Mouse (Mus musculus): ENCODE data around the gene Eml2.
A peak's percentile ranks its signal among the peaks of the same experiment; 100 is the strongest.

Gene Eml2

DNA sequence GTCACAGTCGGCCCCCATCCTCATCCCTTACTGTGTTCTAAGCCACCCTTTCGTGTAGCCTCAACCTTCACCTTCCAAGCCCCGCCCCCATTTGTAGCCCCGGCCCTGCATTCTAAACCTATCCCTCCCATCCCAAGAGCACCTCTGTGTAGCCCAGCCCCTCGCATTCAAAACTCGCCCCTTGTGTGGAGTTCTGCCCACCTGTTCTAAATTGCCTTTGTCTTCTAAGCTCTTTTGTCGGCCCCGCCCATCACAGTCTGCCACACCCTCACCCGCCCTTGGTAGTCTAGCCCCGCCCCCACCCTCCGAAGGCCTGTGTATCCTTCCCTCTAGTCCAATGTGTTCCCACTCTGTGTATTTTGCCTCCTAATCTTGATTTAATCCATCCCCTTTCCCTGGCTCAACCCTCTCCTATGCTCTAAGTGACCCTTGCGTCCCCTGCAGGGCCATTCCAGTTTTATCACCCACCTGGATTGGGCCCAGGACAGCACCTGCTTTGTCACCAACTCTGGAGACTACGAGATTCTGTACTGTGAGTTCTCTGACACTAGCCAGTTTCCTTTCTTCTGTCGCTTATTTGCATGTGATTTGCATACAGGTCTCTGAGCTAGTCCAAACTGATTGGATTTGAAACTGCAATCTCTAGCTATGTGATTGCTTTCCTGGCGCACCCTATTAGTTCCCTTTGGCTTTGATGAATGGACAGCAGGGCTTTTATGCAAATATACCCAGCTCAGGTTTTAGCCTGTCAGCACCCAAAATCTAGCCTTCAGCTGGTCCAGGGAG, 26.0 kb downstream of the Eml2 start:
- DNase-seq (ENCODE audit: low spot score in 2 of 2), result no peak

DNA sequence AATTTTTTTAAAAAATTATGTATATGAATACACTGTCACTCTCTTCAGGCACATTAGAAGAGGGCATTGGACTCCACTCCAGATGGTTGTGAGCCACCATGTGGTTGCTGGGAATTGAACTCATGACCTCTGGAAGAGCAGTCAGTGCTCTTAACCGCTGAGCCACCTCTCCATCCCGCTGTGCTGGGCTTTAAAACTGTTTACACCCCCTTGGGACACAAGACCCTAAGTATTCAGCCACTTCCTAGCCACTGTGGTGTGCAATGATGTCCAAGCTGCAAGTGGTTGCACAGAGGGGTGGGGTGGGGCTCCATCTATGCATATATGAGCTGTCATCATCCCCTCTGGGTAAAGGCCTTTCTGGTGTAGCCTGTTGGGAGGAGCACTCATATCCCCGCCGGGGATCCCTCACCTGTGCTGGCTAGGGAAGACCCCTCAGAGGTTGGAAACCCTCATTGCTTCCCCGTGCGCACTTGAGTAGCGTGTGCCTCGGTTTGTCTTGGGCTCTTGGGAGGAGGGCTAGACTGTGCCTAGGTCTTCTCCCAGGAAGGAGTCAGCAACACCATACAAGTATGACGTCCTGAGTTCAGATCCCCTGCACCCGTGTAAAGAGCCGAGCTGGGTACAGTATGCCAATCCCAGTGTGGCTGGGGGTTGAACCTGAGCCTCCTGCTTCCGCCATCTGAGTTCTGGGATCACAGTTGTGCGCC, 32.1 kb downstream of the Eml2 start:
- DNase-seq (ENCODE audit: low spot score in 2 of 2), result no peak

DNA sequence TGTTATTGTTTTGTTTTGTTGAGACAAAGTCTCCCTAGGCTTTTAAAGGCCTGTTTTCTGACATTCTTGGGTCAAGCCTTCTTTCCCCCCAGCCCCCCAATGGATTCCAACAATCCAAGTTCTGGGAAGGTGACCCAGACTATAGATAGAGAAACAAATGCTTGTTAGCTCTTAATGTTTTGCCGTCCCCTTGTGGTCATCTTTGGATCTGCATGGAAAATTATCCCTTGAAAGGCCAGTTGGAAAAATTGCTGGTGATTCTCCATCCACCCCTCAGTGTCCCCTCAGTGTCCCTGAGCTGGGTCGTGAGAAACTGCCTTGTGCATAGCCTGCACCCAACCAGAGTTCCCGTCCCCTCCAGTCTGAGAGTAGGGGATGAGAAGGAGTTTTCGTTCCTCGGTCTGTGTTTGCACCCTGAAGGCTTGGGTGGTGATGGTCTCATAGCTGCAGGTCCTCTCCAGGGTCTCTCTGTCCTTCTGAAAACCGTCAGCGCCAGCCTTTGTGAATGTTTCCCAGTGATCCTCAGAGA, 32.8 kb downstream of the Eml2 start:
- DNase-seq (ENCODE audit: low spot score in 2 of 2), result peak; percentile 35 to 53

DNA sequence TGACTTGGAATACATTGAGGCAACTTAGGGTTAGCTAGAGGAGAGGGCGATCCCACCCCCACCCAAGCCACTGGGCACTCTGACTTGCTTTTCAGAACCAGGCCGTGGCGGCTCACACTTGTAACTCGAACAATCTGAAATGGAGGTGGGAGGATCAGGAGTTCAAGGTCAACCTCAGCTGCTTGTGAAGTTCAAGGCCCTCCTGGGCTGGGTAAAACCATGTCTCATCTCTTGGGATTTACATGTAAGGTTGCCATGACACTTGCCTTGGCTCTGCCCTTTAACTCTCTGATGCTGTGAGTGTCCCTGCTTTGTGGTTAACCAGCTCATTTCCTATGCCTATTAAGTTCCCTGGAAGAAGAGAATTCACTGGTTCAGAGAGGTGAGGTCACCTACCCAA, 33.3 kb downstream of the Eml2 start:
- no peak for DNase-seq (ENCODE audit: low spot score in 2 of 2)

DNA sequence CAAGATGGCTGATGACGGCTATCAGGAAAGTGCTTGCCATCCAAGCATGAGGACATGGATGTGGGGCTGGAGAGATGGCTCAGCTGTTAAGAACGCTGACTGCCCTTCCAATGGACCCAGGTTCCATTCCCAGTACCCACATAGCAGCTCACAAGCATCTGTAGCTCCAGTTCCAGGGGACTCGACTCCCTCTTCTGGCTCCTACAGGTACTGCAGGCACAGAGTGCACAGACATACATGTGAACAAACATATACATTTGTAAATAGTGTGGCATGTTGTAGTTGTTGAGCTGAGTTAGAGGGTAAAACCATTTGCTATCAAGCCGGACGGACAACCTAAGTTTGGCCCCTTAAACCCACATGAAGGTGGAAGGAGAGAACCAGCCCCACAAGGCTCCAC, 33.8 kb downstream of the Eml2 start:
- no peak for DNase-seq (ENCODE audit: low spot score in 2 of 2)

DNA sequence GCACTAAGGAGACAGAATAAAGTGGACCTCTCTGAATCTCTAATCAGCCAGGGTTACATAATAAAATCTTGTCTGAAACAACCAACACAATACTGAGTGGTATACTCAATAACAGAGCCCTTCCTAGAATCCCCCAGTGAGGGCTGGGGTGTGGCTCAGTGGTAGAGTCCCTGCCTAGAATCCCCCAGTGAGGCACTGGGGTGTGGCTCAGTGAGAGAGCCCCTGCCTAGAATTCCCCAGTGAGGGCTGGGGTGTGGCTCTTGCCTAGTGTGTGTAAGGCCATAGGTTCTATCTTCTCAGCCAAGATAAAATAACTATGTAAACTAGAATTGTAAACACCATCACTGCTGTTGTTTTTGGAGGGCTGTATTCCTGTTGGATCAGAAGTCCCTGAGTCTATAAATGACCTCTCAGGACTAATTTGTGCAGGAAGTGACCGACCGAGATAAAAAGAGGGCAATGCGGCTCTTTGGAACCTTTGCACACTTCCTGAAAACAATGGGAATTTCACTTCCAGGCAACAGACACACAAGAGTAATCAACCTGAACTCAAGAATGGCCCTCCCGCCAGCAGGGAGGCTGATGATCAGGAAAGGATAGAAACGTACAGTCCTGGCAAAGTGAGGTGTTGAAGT, 34.9 kb downstream of the Eml2 start:
- DNase-seq (ENCODE audit: low spot score in 2 of 2), result no peak

DNA sequence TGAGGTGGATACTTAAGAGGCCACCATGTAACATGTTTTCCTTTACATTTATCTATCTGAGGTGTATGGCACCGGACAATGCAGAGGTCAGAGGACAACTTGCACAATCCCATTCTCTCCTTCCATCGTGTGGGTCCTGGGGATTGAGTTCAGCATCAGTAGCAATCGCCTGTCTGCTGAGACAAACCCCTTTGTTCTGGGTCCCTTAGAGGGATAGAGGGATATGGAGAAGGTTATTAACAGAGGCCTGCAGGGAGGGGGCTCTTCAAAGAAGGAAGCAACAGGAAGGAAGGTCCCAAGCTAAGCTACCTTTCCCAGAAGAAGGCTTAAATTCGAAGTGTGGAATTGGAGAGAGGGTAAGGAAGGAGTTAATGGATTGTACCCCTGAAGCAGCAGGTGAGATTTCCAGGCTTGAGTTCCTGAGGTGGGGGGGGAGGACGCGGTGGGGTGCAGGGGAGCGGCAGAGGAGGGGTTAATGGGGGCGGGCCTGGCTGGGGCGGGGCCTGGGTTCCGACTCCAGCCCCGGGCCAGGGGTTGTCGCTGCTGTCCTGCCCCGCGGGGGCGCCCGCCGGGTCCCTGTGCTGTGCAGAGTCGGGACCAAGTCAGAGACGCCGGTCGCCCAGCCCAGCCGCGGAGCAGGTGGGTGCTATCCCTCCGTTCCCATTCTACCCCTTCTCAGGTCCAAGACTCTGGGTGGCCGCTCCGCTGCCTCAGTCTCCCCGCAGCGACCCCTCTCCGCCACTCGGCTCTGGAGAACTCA, 36.0 kb downstream of the Eml2 start, which contains the start of gene Gpr4:
Gene Gpr4, plus strand, starts transcription at position 543 of the 760 bp plus-strand sequence.
- no peak for DNase-seq (ENCODE audit: low spot score in 2 of 2)

DNA sequence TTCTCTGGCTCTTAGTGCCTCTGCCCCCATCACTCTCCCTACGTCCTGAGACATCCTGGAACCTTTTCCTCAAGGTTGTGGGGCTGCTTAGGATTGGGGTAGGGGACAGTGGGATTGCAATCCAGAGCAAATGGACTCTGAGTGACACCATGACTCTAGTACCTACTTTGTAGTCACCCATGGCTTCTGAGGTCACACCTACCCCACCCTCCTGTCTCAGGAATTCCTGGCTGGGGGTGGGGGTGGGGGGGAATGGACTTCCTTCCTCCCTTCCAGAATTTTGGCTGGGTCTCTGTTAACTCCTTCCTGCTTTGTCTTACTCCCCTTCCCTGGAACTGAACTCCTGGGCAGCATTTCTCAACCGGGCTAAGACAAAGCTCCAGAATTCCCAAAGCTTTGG, 37.2 kb downstream of the Eml2 start:
- DNase-seq (ENCODE audit: low spot score in 2 of 2), result no peak

DNA sequence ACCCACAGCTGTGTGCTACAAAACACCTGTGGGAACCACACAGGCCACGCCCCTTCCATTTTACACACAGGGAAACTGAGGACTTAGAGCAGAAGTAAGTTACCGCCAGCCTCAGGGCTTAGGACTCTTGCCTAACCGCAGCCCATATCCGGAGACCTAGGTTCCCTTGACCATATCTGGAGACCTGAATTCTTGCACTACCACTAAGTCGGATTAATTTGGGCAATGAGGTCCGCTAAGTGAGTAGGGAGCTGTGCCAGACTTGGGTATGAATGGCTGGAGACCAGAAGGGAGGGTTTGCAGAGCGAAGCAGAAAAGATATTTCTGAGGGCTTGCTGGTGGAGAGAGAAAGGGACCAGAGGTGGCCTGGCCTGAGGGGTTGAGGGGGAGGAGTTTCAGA, 38.1 kb downstream of the Eml2 start:
- DNase-seq (ENCODE audit: low spot score in 2 of 2), result no peak

DNA sequence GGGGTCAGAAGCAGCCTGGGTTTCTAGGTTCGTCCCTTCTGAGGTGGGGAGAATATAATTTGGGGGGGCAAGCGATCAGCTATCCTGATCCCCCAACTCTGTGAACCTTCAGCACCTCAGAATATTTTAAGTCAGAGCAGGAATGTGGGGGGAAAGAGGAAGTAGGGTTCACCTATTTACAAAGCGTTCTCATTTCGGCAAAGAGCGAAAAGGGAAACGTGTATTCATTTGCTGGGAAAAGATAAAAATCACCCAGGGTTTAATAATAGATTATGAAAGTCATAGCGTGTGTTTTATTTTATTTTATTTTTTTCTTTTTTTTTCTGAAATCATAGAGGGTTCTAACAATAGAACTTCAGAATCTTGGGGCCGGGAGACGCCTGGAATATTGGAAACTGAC, 38.7 kb downstream of the Eml2 start:
- DNase-seq (ENCODE audit: low spot score in 2 of 2), result no peak

DNA sequence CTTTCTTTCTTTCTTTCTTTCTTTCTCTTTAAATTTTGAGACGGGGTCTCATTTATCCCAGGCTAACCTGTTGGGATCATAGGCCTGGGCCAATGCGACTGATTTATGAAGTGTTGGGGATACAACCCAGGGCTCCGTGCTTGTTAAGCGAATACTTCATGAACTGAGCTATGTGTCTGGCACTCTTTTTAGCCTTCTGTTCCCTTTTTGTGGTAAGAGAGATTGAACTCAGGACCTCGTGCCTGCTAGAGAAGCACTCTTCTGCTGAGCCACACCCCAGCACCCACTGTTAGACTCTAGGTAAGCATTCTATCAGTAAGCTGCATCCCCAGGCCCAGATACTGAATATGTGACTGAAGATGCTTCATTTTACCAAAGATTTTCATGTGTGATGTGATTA, 41.3 kb downstream of the Eml2 start:
- no peak for DNase-seq (ENCODE audit: low spot score in 2 of 2)

DNA sequence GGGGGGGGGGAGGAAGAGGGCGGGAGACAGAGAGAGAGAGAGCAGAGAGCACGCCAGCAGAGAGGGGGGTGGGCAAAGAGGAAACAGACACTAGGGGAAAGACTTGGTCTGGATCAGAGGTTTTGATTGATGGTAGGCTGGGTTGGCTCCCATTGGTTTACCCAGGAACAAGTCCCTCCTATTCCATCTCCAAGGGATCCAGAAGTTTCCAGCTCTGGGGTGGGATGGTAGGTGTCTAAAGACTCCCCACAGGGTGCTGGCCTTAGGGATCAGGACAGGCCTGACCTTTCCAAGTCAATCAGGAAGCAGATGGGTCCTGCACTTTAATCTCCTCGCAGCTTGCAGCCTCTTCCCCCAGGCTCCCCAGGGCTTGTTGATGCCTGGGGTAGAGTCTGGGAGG, 41.7 kb downstream of the Eml2 start:
- DNase-seq (ENCODE audit: low spot score in 2 of 2), result no peak

DNA sequence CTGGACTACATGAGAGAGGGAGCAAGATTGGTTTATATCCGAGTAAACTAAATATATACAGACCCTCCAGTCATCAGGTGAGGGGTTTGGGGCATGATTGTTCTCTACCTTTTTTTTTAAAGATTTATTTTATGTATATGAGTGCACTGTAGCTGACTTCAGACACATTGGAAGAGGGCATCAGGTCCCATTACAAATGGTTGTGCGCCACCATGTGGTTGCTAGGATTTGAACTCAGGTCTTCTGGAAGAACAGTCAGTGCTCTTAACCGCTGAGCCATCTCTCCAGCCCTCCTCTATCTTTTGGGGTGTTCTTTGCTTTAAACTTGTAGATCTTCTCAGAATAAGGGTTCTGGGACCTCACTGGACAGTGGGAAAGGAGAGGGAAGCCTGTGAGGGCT, 43.8 kb downstream of the Eml2 start:
- DNase-seq (ENCODE audit: low spot score in 2 of 2), result no peak

DNA sequence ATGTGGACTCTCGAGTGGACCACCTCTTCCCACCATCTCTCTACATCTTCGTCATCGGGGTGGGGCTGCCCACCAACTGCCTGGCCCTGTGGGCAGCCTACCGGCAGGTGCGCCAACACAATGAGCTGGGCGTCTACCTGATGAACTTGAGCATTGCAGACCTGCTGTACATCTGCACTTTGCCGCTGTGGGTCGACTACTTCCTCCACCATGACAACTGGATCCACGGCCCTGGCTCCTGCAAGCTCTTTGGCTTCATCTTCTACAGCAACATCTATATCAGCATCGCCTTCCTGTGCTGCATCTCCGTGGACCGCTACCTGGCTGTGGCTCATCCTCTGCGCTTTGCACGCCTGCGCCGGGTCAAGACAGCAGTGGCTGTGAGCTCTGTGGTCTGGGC, 46.0 kb downstream of the Eml2 start:
- no peak for DNase-seq (ENCODE audit: low spot score in 2 of 2)

DNA sequence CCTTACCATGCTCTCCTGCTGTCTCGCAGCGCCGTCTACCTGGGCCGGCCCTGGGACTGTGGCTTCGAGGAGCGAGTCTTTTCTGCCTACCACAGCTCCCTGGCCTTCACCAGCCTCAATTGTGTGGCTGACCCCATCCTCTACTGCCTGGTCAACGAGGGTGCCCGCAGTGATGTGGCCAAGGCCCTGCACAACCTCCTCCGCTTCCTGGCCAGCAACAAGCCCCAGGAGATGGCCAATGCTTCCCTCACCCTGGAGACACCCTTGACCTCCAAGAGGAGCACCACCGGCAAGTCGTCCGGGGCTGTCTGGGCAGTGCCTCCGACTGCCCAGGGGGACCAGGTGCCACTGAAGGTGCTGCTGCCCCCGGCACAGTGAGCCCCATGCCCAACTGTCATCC, 46.7 kb downstream of the Eml2 start:
- DNase-seq (ENCODE audit: low spot score in 2 of 2), result no peak

DNA sequence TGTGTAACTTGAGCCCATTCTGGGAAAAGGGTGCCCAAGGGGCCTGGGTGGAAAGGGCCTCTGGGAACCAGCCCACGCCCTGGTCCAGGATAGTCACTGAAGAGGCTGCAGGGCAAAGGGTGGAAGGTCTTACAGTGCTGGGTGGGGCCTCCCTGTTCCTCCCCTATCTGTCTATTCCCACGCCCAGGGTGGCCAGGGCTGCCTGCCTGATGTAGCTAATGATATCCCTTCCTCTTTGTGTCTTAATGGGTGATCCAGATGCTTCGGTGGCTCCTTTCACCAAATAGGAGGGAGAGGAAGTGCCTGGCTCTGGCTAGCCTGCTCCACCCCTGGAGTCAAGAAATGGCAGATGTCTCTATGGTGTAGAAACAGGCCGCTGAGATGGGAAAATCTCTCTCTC, 48.7 kb downstream of the Eml2 start:
- no peak for DNase-seq (ENCODE audit: low spot score in 2 of 2)

DNA sequence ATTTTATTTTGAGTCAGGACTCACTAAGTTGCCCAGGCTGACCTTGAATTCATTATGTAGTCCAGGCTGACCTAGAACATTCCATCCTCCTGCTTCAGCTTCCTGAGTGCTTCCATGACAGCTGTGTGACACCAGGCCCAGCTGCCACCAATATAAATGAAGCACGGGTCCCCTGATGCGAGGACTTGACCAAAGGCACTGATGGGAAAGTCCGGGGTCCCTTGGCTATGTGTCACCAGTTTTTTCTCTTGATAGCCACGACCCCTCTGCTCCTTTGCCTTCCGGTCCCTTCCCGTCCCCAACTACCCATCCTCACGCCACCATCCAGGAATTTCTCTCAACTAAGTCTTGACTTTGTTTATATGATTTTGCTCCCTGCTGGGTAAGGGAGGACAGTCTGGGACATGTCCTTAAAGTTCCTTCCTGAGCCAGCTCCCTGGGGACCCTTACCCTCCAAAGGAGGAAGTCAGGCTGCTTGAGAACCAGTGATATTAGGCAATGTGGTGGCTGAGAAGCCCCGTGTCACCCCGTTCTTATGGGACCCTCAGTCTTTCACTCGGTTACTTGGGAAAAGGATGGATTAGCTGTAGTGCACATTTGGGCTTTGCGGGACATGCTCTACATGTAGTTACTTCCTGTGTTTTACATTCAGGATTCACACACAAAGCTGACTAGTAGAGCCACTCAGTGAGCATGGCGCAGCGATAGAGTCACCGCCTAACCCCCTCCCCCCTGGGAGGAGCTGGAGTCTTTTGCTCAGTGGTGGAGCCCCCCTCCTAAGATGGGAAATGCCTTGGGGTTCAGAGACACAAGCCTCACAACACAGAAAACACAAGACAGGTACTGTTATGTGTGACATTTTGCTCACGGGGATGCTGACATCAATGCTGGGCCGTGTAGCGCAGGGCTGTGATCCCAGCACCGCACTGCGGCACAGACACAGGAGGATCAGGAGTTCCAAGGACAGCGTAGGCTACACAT, 50.9 kb downstream of the Eml2 start:
- peak in 1 of 2 experiments; percentile 38 for DNase-seq (ENCODE audit: low spot score in 2 of 2)

DNA sequence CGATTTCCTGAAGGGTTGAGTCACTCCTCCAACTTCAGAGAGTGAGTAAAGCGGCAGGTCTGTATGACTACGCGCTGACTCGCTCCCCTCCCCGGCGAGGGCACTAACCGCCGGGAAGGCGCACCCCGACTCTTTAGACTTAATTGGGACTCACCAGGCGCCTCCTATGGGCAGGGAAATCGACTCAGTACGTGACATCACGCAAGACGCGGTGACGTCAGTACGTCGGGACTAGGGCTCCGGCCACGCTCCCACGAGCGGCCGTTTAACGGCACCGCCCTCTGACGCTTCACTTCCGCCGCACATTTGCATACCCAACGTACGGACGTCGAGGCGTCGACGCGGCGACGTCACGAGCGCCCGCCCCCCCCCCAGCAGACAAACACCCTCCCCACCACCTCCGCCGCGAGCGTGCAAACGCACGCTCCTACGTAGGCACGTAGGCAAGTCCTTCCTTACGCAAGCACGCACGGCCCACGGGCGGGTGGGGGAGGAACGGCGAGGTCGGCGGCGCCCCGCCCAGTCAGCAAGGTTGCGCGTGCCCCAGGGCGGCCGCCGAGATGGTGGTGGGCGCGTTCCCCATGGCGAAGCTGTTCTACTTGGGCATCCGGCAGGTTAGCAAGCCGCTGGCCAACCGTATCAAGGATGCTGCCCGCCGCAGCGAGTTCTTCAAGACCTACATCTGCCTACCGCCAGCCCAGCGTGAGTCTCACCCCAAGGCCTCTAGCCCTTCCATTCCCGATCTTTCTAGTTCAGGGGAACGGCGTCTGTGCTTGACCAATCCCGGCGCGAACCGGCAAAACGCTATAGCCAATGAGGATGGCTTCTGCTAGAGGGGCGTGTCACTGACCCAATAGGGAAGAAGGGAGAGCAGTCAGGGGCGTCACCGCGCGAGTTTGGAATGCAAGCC, 51.9 kb downstream of the Eml2 start, which contains the start of gene Opa3:
Gene Opa3, plus strand, starts transcription at position 452 of the 910 bp plus-strand sequence.
- DNase-seq (ENCODE audit: low spot score in 2 of 2), result peak; percentile 99 to 100

DNA sequence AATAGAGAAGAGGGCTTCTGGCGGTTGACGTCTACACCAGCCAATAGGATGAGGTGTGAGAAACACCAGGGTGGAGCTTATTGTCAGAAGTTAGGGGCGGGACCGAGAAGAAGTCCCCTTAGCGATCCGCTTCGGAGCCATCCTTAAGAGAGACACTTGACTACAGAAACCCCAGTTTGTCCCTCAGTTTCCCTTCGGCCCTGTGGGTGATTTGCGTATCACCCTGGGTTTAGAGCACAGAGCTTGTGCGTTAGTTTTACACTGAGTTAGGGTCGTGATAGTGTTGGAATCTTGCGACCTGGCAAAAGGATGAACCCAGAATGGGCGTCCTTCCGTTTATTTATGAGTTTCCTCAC, 52.5 kb downstream of the Eml2 start:
- no peak for DNase-seq (ENCODE audit: low spot score in 2 of 2)

DNA sequence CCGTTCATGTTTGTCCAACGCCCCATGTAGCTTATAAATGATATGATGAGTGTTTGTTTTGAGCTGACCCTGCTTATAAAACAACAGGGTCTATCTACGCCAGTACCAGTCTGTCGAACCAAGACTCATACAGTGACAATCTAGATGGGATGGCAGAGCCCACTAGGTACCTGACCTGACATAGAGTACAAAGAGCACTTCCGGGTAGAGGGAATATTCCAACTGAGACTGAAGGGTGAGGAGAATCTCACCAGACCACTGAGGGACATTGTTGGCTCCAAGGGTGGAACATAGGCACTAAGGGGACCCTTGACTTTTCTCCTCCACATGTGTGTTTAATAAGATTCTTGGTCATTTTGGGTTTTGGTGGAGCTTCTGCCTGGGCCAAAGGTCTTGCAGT, 53.2 kb downstream of the Eml2 start:
- no peak for DNase-seq (ENCODE audit: low spot score in 2 of 2)

All from frontal cortex, postnatal 36 days (tissue).